Mouse (Mus musculus) brain, embryonic 14.5 days (tissue): ENCODE measurements around the gene Lonp2. TPM values are rescaled to one million over a fixed set of nuclear protein-coding genes. Genes with fewer than 3 reads are reported as not detected.

Experiments used
- DNase-seq: peaks from one replicate; pipeline ENCODE4 v3.0.0-alpha.2; 2011; ENCODE audit warnings: low read depth
- CTCF ChIP-seq: fragments of 200-500 bp; IDR thresholded peaks from 2 replicates; pipeline ENCODE4 v1.5.1; 2012; ENCODE audit warnings: inconsistent platforms, mild to moderate bottlenecking, moderate library complexity, borderline replicate concordance; ENCODE audit not compliant: insufficient read depth, insufficient read length; ENCODE audit errors: extremely low read depth
- POLR2A ChIP-seq: fragments of 200-500 bp; IDR thresholded peaks from 2 replicates; pipeline ENCODE4 v1.6.1; 2012; ENCODE audit warnings: mild to moderate bottlenecking, inconsistent platforms, borderline replicate concordance; ENCODE audit not compliant: poor library complexity, insufficient read depth, insufficient read length, severe bottlenecking; ENCODE audit errors: extremely low read depth
- polyA plus RNA-seq: library from polyadenylated mRNA; depleted of rRNA; stranded (reverse); fragments of >200 nt; gene quantifications from 2 replicates; pipeline ENCODE4 v1.2.3, GENCODE M21; 2012

Lonp2 gene
- polyA plus RNA-seq, 1 experiment, result 53.5 TPM

- TF ChIP-seq POLR2A (no peak), CTCF (no peak)
- DNase-seq, result no peak
Observed at GRCm38 (mm10) chr8:86631395-86631794, 7.6 kb downstream of the Lonp2 start.

GRCm38 (mm10) chr8:86637826-86638225, 14.0 kb downstream of the Lonp2 start:
- no peak for DNase-seq
- TF ChIP-seq POLR2A, result no peak
- no peak for TF ChIP-seq CTCF

GRCm38 (mm10) chr8:86638981-86639380, 15.1 kb downstream of the Lonp2 start:
- TF ChIP-seq POLR2A (no peak), CTCF (no peak)
- DNase-seq, result no peak

- TF ChIP-seq POLR2A (no peak), CTCF (peak; percentile 19; the same call in 1 of the 2 replicates)
- peak; percentile 28 for DNase-seq
Observed at GRCm38 (mm10) chr8:86642682-86643081, 18.8 kb downstream of the Lonp2 start.

- DNase-seq, result no peak
- no peak for TF ChIP-seq POLR2A
- no peak for TF ChIP-seq CTCF
Observed at GRCm38 (mm10) chr8:86644661-86645060, 20.8 kb downstream of the Lonp2 start.

- TF ChIP-seq POLR2A (no peak), CTCF (no peak)
Observed at GRCm38 (mm10) chr8:86647771-86648170, 23.9 kb downstream of the Lonp2 start.

GRCm38 (mm10) chr8:86651416-86651815, 27.6 kb downstream of the Lonp2 start:
- DNase-seq, result peak; percentile 69
- TF ChIP-seq POLR2A, result no peak
- no peak for TF ChIP-seq CTCF

More at GRCm38 (mm10) chr8:86647771-86648170, 23.9 kb downstream of the Lonp2 start:
- no peak for DNase-seq

- TF ChIP-seq POLR2A (no peak), CTCF (no peak)
- peak; percentile 75 for DNase-seq
Observed at GRCm38 (mm10) chr8:86652546-86652945, 28.7 kb downstream of the Lonp2 start.

GRCm38 (mm10) chr8:86654578-86654977, 30.7 kb downstream of the Lonp2 start:
- no peak; the same call in 1 of the 2 replicates for TF ChIP-seq CTCF
- TF ChIP-seq POLR2A, result no peak
- DNase-seq, result peak; percentile 36

GRCm38 (mm10) chr8:86668750-86669149, 44.9 kb downstream of the Lonp2 start:
- DNase-seq, result peak; percentile 60
- no peak for TF ChIP-seq CTCF

GRCm38 (mm10) chr8:86669259-86669658, 45.4 kb downstream of the Lonp2 start:
- peak; percentile 61 for DNase-seq
- no peak for TF ChIP-seq CTCF
- TF ChIP-seq POLR2A, result no peak

GRCm38 (mm10) chr8:86686629-86687028, 62.8 kb downstream of the Lonp2 start:
- DNase-seq, result no peak

GRCm38 (mm10) chr8:86692107-86692506, 68.3 kb downstream of the Lonp2 start:
- DNase-seq, result no peak
- TF ChIP-seq POLR2A (no peak), CTCF (no peak)

More at GRCm38 (mm10) chr8:86686629-86687028, 62.8 kb downstream of the Lonp2 start:
- TF ChIP-seq POLR2A (no peak), CTCF (no peak)

- DNase-seq, result no peak
- no peak for TF ChIP-seq POLR2A
- no peak for TF ChIP-seq CTCF
Observed at GRCm38 (mm10) chr8:86694011-86694410, 70.2 kb downstream of the Lonp2 start.
